In the genomic region with DNA sequence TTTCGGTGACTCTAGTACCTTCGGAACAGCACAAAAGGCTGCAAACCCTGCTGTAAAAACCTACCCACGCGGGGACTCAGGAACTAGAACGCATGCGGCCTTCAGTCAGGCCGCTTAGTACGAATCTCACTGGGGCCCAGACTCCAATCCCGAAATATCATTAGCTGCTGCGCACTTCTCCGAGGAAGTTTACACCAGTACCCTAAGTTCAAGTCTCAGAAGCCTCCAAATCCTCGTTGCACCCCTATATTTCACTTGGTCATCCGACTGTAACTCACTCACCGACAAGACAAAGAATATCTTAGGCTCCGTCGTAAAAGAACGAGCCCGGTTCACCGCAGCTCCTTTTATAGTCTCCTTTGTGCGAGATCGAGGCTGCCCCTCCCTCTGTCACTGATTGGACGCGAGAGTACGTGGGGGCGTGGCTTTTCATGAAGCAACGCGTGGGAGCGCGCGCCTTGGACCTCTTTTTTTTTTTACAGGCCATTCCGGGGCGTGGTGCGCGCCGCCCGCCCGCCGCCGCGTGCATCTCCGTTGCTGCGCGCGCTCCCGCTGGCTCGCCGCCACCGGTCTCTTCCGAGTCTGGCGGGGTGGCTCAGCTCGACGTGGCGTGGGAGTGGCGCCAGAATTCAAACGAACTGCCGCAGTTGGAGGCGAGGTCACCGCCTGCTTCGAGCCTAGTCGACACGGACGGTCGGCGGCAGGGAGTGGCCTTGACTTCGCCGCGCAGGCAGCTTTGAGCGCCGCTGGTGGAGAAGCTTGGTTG, we compare ENCODE assay signal across 1 mouse cellular context.
TF ChIP-seq lines count a peak whose summit lies in the region.

No protein-coding gene starts in this region.

TF ChIP-seq in C2C12, 6 proteins besides CTCF, POLR2A, EP300 and RAD21 (continued from another document):
- peak; percentile 49 for TF ChIP-seq CEBPB (IDR thresholded peaks at IDR 0.05; ENCODE audit: low read depth)
TF ChIP-seq in C2C12: peak in this region for 2.
